Mouse (Mus musculus): ENCODE data around the gene Bmf. TPM values are rescaled to one million over a fixed set of nuclear protein-coding genes. Genes with fewer than 3 reads are reported as not detected.

Gene Bmf
- total RNA-seq, 4 experiments from 2014 or later: 2.0 to 8.6 (median 4.1) TPM

- DNase-seq (ENCODE audit: low spot score in 2 of 2): no peak
These were observed 68.6 kb downstream of the Bmf start for GRCm38 (mm10) chr2:118480886-118481285.

- DNase-seq (ENCODE audit: low spot score in 2 of 2): peak; percentile 85 to 89
These were observed 70.0 kb downstream of the Bmf start, which contains the start of gene Srp14 for GRCm38 (mm10) chr2:118479550-118479909. TSS of gene Srp14 (minus strand) at chr2:118479711.

GRCm38 (mm10) chr2:118478833-118479549 is 70.5 kb downstream of the Bmf start:
- DNase-seq (ENCODE audit: low spot score in 2 of 2): no peak

Other genes starting within 250 kb of the Bmf start
- 10 to 100 TPM in 3 of 4 experiments, 1 to 10 TPM in 1; 9.8 to 11.8 (median 10.4) TPM for gene Gpr176, start 176.3 kb downstream of the Bmf start, total RNA-seq (2022)
- gene Eif2ak4, start 161.1 kb downstream of the Bmf start, total RNA-seq (2022): 10 to 100 TPM; 24.1 to 30.1 (median 26.8) TPM
- 100 to 1,000 TPM; 174 to 183 (median 182) TPM for gene Srp14, start 70.0 kb downstream of the Bmf start, total RNA-seq (2022)
- gene Bub1b, start 48.5 kb upstream of the Bmf start, total RNA-seq (2022): 1 to 10 TPM; 2.1 to 3.3 (median 2.3) TPM
- gene Pak6, start 113.6 kb upstream of the Bmf start, total RNA-seq (2022): 10 to 100 TPM; 50.7 to 58.1 (median 54.1) TPM
- gene Ankrd63, start 154.3 kb upstream of the Bmf start, total RNA-seq (2022): 10 to 100 TPM; 11.8 to 16.0 (median 12.9) TPM
- 1 to 10 TPM; 2.6 to 7.6 (median 4.7) TPM for gene Plcb2, start 178.8 kb upstream of the Bmf start, total RNA-seq (2022)
- gene Inafm2, start 196.1 kb upstream of the Bmf start, total RNA-seq (2022): 10 to 100 TPM; 58.4 to 69.8 (median 63.7) TPM
- gene Ccdc9b, start 213.0 kb upstream of the Bmf start, total RNA-seq (2022): 1 to 10 TPM; 6.2 to 8.4 (median 6.6) TPM
- gene Phgr1, start 223.1 kb upstream of the Bmf start, total RNA-seq (2022): not detected
- gene Disp2, start 230.0 kb upstream of the Bmf start, total RNA-seq (2022): 100 to 1,000 TPM; 231 to 282 (median 253) TPM

Data from layer of hippocampus, adult 8-10 months (tissue).